Mouse (Mus musculus) heart, postnatal 4 days (tissue): ENCODE results near the gene Mboat2. TPM values are rescaled to one million over a fixed set of nuclear protein-coding genes. Genes with fewer than 3 reads are reported as not detected.

Experiments
- DNase-seq: peaks from one replicate; pipeline ENCODE4 v3.0.0; 2021
- total RNA-seq, 2 experiments: library from RNA; stranded (reverse); gene quantifications; 2 replicates each; pipeline ENCODE4 v1.2.3; 2021

Mboat2 gene
- total RNA-seq, 2 experiments from 2014 or later: 17.5 to 19.9 TPM

GRCm38 (mm10) chr12:24863762-24864161 is 33.1 kb downstream of the Mboat2 start:
- no peak for DNase-seq

GRCm38 (mm10) chr12:24866645-24867044 is 36.0 kb downstream of the Mboat2 start:
- no peak for DNase-seq

- DNase-seq: no peak
Observed at GRCm38 (mm10) chr12:24868694-24869093, 38.0 kb downstream of the Mboat2 start.

GRCm38 (mm10) chr12:24869231-24869630 is 38.6 kb downstream of the Mboat2 start:
- no peak for DNase-seq

- no peak for DNase-seq
Observed at GRCm38 (mm10) chr12:24870901-24871300, 40.2 kb downstream of the Mboat2 start.

- DNase-seq: no peak
Observed at GRCm38 (mm10) chr12:24872264-24872663, 41.6 kb downstream of the Mboat2 start.

GRCm38 (mm10) chr12:24872689-24873088 is 42.0 kb downstream of the Mboat2 start:
- no peak for DNase-seq

GRCm38 (mm10) chr12:24875908-24876307 is 45.2 kb downstream of the Mboat2 start:
- no peak for DNase-seq

GRCm38 (mm10) chr12:24877231-24877630 is 46.6 kb downstream of the Mboat2 start:
- no peak for DNase-seq

- DNase-seq: no peak
Observed at GRCm38 (mm10) chr12:24878090-24878489, 47.4 kb downstream of the Mboat2 start.

GRCm38 (mm10) chr12:24878735-24879362 is 48.2 kb downstream of the Mboat2 start:
- no peak for DNase-seq

GRCm38 (mm10) chr12:24879613-24880029 is 48.9 kb downstream of the Mboat2 start:
- DNase-seq: no peak

- DNase-seq: no peak
Observed at GRCm38 (mm10) chr12:24883279-24883678, 52.6 kb downstream of the Mboat2 start.

- DNase-seq: no peak
Observed at GRCm38 (mm10) chr12:24886800-24887199, 56.1 kb downstream of the Mboat2 start.

GRCm38 (mm10) chr12:24889371-24890051 is 58.8 kb downstream of the Mboat2 start:
- no peak for DNase-seq

- DNase-seq: no peak
Observed at GRCm38 (mm10) chr12:24890158-24890557, 59.5 kb downstream of the Mboat2 start.

GRCm38 (mm10) chr12:24890684-24891459 is 60.2 kb downstream of the Mboat2 start:
- no peak for DNase-seq

GRCm38 (mm10) chr12:24892536-24892935 is 61.9 kb downstream of the Mboat2 start:
- no peak for DNase-seq

- DNase-seq: peak; percentile 42
Observed at GRCm38 (mm10) chr12:24893777-24894468, 63.2 kb downstream of the Mboat2 start.

- peak; percentile 35 for DNase-seq
Observed at GRCm38 (mm10) chr12:24895352-24895751, 64.7 kb downstream of the Mboat2 start.

- DNase-seq: no peak
Observed at GRCm38 (mm10) chr12:24897354-24897753, 66.7 kb downstream of the Mboat2 start.

- DNase-seq: no peak
Observed at GRCm38 (mm10) chr12:24898226-24898625, 67.5 kb downstream of the Mboat2 start.

GRCm38 (mm10) chr12:24899636-24900035 is 69.0 kb downstream of the Mboat2 start:
- no peak for DNase-seq
